In the genomic region with DNA sequence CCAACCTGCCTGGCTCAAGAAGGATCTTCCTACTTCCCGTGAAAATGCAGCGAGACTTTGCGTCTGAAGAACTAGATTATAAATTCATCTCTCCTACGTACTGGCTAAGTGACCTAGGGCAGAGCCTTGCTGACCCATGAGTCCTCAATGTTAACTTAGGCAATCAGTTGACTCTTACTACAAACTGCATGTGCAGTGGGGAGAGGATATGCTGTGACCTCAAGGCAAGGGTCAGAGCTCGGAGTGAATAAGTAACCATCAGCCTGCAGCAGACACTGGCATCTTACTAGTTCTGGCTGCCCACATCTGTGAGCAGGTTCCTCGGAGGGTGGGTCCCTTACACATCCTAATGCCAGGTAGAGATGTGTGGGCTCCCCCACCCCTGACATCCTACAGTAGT, we compare ENCODE assay signal across 26 mouse cellular contexts.
DNase-seq lines count a peak whose midpoint lies in the region; ATAC-seq lines count a peak whose summit lies in the region.
"Had no signal": no experiment of that assay in that cellular context is flagged by ENCODE, and none has a peak within 500 bp of the region (broad histone marks: within the 10 kb centered on the region; RNA-seq: fewer than 3 reads in every experiment).

No protein-coding gene starts in this region.

- no peak overlapping the region for H3K9ac ChIP-seq in kidney, embryonic 14.5 days (ENCODE audit: low read depth, low read length)
- no peak overlapping the region for H3K9ac ChIP-seq in liver, embryonic 13.5 days
- H3K9ac ChIP-seq in neural tube, embryonic 15.5 days (replicated peaks) = no peak overlapping the region
- H3K9ac ChIP-seq in forebrain, embryonic 12.5 days = no peak overlapping the region
- H3K9ac ChIP-seq in hindbrain, embryonic 11.5 days (ENCODE audit: low read depth, low read length) = no peak overlapping the region
- no peak overlapping the region for H3K9ac ChIP-seq in hindbrain, embryonic 12.5 days
- H3K9ac ChIP-seq: forebrain, embryonic 15.5 days; hindbrain, embryonic 13.5 days; lung, embryonic 14.5 days had no signal

- H3K36me3 ChIP-seq in kidney, embryonic 14.5 days (ENCODE audit: control insufficient read depth, insufficient read depth, low read length) = no peaks in the 10 kb centered on the region
- no peaks in the 10 kb centered on the region for H3K36me3 ChIP-seq in liver, embryonic 13.5 days
- no peaks in the 10 kb centered on the region for H3K36me3 ChIP-seq in neural tube, embryonic 15.5 days
- no peaks in the 10 kb centered on the region for H3K36me3 ChIP-seq in forebrain, embryonic 12.5 days (replicated peaks)
- no peaks in the 10 kb centered on the region for H3K36me3 ChIP-seq in hindbrain, embryonic 11.5 days (ENCODE audit: control insufficient read depth, insufficient read depth, low read length)
- no peaks in the 10 kb centered on the region for H3K36me3 ChIP-seq in hindbrain, embryonic 12.5 days
- H3K36me3 ChIP-seq: embryonic facial prominence, embryonic 10.5 days; forebrain, embryonic 15.5 days; hindbrain, embryonic 13.5 days; limb, embryonic 10.5 days had no signal

- no peaks in the 10 kb centered on the region for H3K9me3 ChIP-seq in kidney, embryonic 14.5 days (ENCODE audit: control insufficient read depth, low read length)
- H3K9me3 ChIP-seq in liver, embryonic 13.5 days (replicated peaks) = no peaks in the 10 kb centered on the region
- H3K9me3 ChIP-seq in neural tube, embryonic 15.5 days (replicated peaks) = no peaks in the 10 kb centered on the region
- no peaks in the 10 kb centered on the region for H3K9me3 ChIP-seq in forebrain, embryonic 12.5 days
- H3K9me3 ChIP-seq in hindbrain, embryonic 11.5 days (ENCODE audit: control insufficient read depth, low read length) = no peaks in the 10 kb centered on the region
- no peaks in the 10 kb centered on the region for H3K9me3 ChIP-seq in hindbrain, embryonic 12.5 days (replicated peaks)
- H3K9me3 ChIP-seq: embryonic facial prominence, embryonic 10.5 days; forebrain, embryonic 15.5 days; hindbrain, embryonic 13.5 days; limb, embryonic 10.5 days had no signal

- H3K27me3 ChIP-seq in kidney, embryonic 14.5 days (ENCODE audit: control insufficient read depth, insufficient read depth, low read length) = no peaks in the 10 kb centered on the region
- no peaks in the 10 kb centered on the region for H3K27me3 ChIP-seq in liver, embryonic 13.5 days
- H3K27me3 ChIP-seq in neural tube, embryonic 15.5 days (replicated peaks) = no peaks in the 10 kb centered on the region
- no peaks in the 10 kb centered on the region for H3K27me3 ChIP-seq in forebrain, embryonic 12.5 days
- H3K27me3 ChIP-seq in hindbrain, embryonic 11.5 days (ENCODE audit: control insufficient read depth, insufficient read depth, low read length) = no peaks in the 10 kb centered on the region
- 0 out of 2 replicates have a peak, but pooled peaks cover 3% of the 10 kb centered on the region for H3K27me3 ChIP-seq in hindbrain, embryonic 12.5 days
- H3K27me3 ChIP-seq: forebrain, embryonic 15.5 days; hindbrain, embryonic 13.5 days; Patski had no signal

- no peak overlapping the region for H3K27ac ChIP-seq in kidney, embryonic 14.5 days (ENCODE audit: low read depth, low read length)
- H3K27ac ChIP-seq in liver, embryonic 13.5 days = peak overlapping the region; percentile 40; the same call in 1 of the 2 replicates
- H3K27ac ChIP-seq in neural tube, embryonic 15.5 days (replicated peaks) = no peak overlapping the region; the same call in 1 of the 2 replicates
- H3K27ac ChIP-seq in forebrain, embryonic 12.5 days = no peak overlapping the region
- H3K27ac ChIP-seq in hindbrain, embryonic 11.5 days (ENCODE audit: low read depth, low read length) = no peak overlapping the region
- no peak overlapping the region for H3K27ac ChIP-seq in hindbrain, embryonic 12.5 days
- H3K27ac ChIP-seq: embryonic facial prominence, embryonic 10.5 days; forebrain, embryonic 15.5 days; heart, adult 2 months; hindbrain, embryonic 13.5 days; left cerebral cortex, adult 2 months; limb, embryonic 10.5 days had no signal

- no peak for ATAC-seq in kidney, embryonic 14.5 days (ENCODE audit: low FRiP score, low TSS enrichment)
- ATAC-seq in liver, embryonic 13.5 days (ENCODE audit: low read depth) = peak; percentile 78
- no peak for ATAC-seq in neural tube, embryonic 15.5 days (ENCODE audit: low FRiP score)
- no peak for ATAC-seq in forebrain, embryonic 12.5 days (ENCODE audit: low FRiP score)
- no peak for ATAC-seq in hindbrain, embryonic 11.5 days (ENCODE audit: low FRiP score)
- no peak for ATAC-seq in hindbrain, embryonic 12.5 days (ENCODE audit: low FRiP score)
- ATAC-seq: CD4-positive, CD25-positive, alpha-beta regulatory T cell, adult 4 months; forebrain, embryonic 15.5 days; inflammation-experienced regulatory T-cells, adult 6 months; midbrain, embryonic 16.5 days; Patski had no signal

- peak; percentile 45 for DNase-seq in kidney, adult 11 months
- DNase-seq in kidney, postnatal 10 days = peak; percentile 29
- no peak for DNase-seq in liver, embryonic 13.5 days
- DNase-seq in hindbrain, embryonic 11.5 days (ENCODE audit: low spot score) = no peak
- DNase-seq: adrenal gland, adult 8-10 months; cerebellum, adult 8-10 months; gastrocnemius, postnatal 25 days; heart, adult 2 months; layer of hippocampus, adult 9-11 months; lung, embryonic 14.5 days; lung, postnatal 4 days; right cerebral cortex, postnatal 4 days; thymus, postnatal 25 days had no signal

- 65% methylated on average over 6 of the region's 6 CpGs for WGBS in kidney, embryonic 14.5 days
- 69% methylated on average over 6 of the region's 6 CpGs for WGBS in liver, embryonic 13.5 days (ENCODE audit: insufficient replicate concordance)
- 91% methylated on average over 6 of the region's 6 CpGs for WGBS in neural tube, embryonic 15.5 days
- 88% methylated on average over 6 of the region's 6 CpGs for WGBS in forebrain, embryonic 12.5 days
- 81% methylated on average over 6 of the region's 6 CpGs for WGBS in hindbrain, embryonic 11.5 days
- WGBS in hindbrain, embryonic 12.5 days = 82% methylated on average over 6 of the region's 6 CpGs

- H3K4me1 ChIP-seq in kidney, embryonic 14.5 days (ENCODE audit: control insufficient read depth, insufficient read depth, low read length) = peaks cover 45% of the 10 kb centered on the region
- H3K4me1 ChIP-seq in liver, embryonic 13.5 days (replicated peaks) = peaks cover 11% of the 10 kb centered on the region
- H3K4me1 ChIP-seq in neural tube, embryonic 15.5 days = peaks cover 39% of the 10 kb centered on the region
- H3K4me1 ChIP-seq in forebrain, embryonic 12.5 days = peaks cover 22% of the 10 kb centered on the region
- 0 out of 2 replicates have a peak, but pooled peaks cover 2% of the 10 kb centered on the region for H3K4me1 ChIP-seq in hindbrain, embryonic 11.5 days (replicated peaks; ENCODE audit: control insufficient read depth, insufficient read depth, low read length)
- peaks cover 23% of the 10 kb centered on the region for H3K4me1 ChIP-seq in hindbrain, embryonic 12.5 days

- no peak overlapping the region for H3K4me2 ChIP-seq in kidney, embryonic 14.5 days (replicated peaks; ENCODE audit: low read depth, low read length)
- H3K4me2 ChIP-seq in liver, embryonic 13.5 days = no peak overlapping the region
- H3K4me2 ChIP-seq in neural tube, embryonic 15.5 days = no peak overlapping the region
- no peak overlapping the region for H3K4me2 ChIP-seq in forebrain, embryonic 12.5 days
- no peak overlapping the region for H3K4me2 ChIP-seq in hindbrain, embryonic 11.5 days (replicated peaks; ENCODE audit: low read depth, low read length)
- H3K4me2 ChIP-seq in hindbrain, embryonic 12.5 days (replicated peaks) = no peak overlapping the region
- H3K4me2 ChIP-seq: forebrain, embryonic 15.5 days; hindbrain, embryonic 13.5 days; lung, embryonic 14.5 days had no signal

- no peak overlapping the region for H3K4me3 ChIP-seq in kidney, embryonic 14.5 days (ENCODE audit: low read length)
- no peak overlapping the region for H3K4me3 ChIP-seq in liver, embryonic 13.5 days (replicated peaks)
- H3K4me3 ChIP-seq in neural tube, embryonic 15.5 days (replicated peaks) = no peak overlapping the region
- no peak overlapping the region for H3K4me3 ChIP-seq in forebrain, embryonic 12.5 days (replicated peaks)
- no peak overlapping the region for H3K4me3 ChIP-seq in hindbrain, embryonic 11.5 days (ENCODE audit: low read depth, low read length)
- H3K4me3 ChIP-seq in hindbrain, embryonic 12.5 days = no peak overlapping the region
- H3K4me3 ChIP-seq: embryonic facial prominence, embryonic 10.5 days; forebrain, embryonic 15.5 days; heart, adult 2 months; hindbrain, embryonic 13.5 days; left cerebral cortex, adult 2 months; limb, embryonic 10.5 days had no signal

Comparison
In these comparisons a context has a peak if more than half of its experiments do, and no peak if none do; other contexts are left out.
1. DNase-seq: peak in kidney, adult 11 months (single experiment) and kidney, postnatal 10 days (single experiment); none in liver, embryonic 13.5 days (single experiment) and hindbrain, embryonic 11.5 days (single experiment).